Mouse (Mus musculus) limb, embryonic 14.5 days (tissue): Measurements from ENCODE around the gene Cr2. TPM values are rescaled to one million over a fixed set of nuclear protein-coding genes. Genes with fewer than 3 reads are reported as not detected.
"Not testable (repeated sequence)": the region's sequence is repeated elsewhere in the genome, so short reads cannot be mapped to it uniquely, and the experiment has no call there.

Experiments
- ATAC-seq: fragments of 200-750 bp; cut with Nextera tagmentation; 2 replicates; pipeline ENCODE4 v1.8.0; 2017; ENCODE audit warnings: low read depth, moderate number of reproducible peaks, moderate TSS enrichment; ENCODE audit not compliant: low FRiP score
- DNase-seq: peaks from one replicate; pipeline ENCODE4 v3.0.0-alpha.2; 2015; ENCODE audit warnings: low spot score
- H3K27ac ChIP-seq: fragments of 300-500 bp; sonication (generic); replicated peaks from 2 replicates; pipeline ENCODE4 v1.5.1; 2014; ENCODE audit warnings: low read depth, mild to moderate bottlenecking, low read length, moderate library complexity, mixed read lengths
- H3K27me3 ChIP-seq: fragments of 300-500 bp; sonication (generic); 2 replicates; pipeline ENCODE4 v1.6.1; 2014; ENCODE audit warnings: low read length, mixed read lengths; ENCODE audit not compliant: control insufficient read depth, insufficient read depth
- H3K36me3 ChIP-seq: fragments of 300-500 bp; sonication (generic); 2 replicates; pipeline ENCODE4 v1.6.1; 2014; ENCODE audit warnings: mild to moderate bottlenecking, low read length, moderate library complexity, mixed read lengths; ENCODE audit not compliant: control insufficient read depth, insufficient read depth
- H3K4me1 ChIP-seq: fragments of 300-500 bp; sonication (generic); 2 replicates; pipeline ENCODE4 v1.6.1; 2014; ENCODE audit warnings: antibody characterized with exemption, low read length, mixed read lengths; ENCODE audit not compliant: control insufficient read depth, insufficient read depth
- H3K4me2 ChIP-seq: fragments of 300-500 bp; sonication (generic); replicated peaks from 2 replicates; pipeline ENCODE4 v1.6.1; 2014; ENCODE audit warnings: low read depth, mild to moderate bottlenecking, low read length, moderate library complexity; ENCODE audit not compliant: severe bottlenecking
- H3K4me3 ChIP-seq: fragments of 300-500 bp; sonication (generic); replicated peaks from 2 replicates; pipeline ENCODE4 v1.5.1; 2014; ENCODE audit warnings: low read length
- H3K9ac ChIP-seq: fragments of 300-500 bp; sonication (generic); 2 replicates; pipeline ENCODE4 v1.6.1; 2014; ENCODE audit warnings: mild to moderate bottlenecking, low read depth, low read length, moderate library complexity; ENCODE audit not compliant: severe bottlenecking
- H3K9me3 ChIP-seq: fragments of 300-500 bp; sonication (generic); 2 replicates; pipeline ENCODE4 v1.6.1; 2016; ENCODE audit warnings: low read length; ENCODE audit not compliant: control insufficient read depth
- POLR2A ChIP-seq: fragments of 200-500 bp; IDR thresholded peaks from 2 replicates; pipeline ENCODE4 v1.8.0; 2012; ENCODE audit warnings: inconsistent platforms, mild to moderate bottlenecking, moderate library complexity, borderline replicate concordance; ENCODE audit not compliant: insufficient read depth, insufficient read length; ENCODE audit errors: extremely low read depth
- WGBS: fragments of 180-500 bp; shearing (Covaris S2); extraction: QIAGEN DNeasy Blood & Tissue Kit; methylation state at CpG from one replicate; pipeline ENCODE4 v1.1.7; 2014; 5-methylcytosine and 5-hydroxymethylcytosine counted together
- polyA plus RNA-seq, 2 experiments: library from polyadenylated mRNA; depleted of rRNA in 1 of 2; stranded (reverse) in 1 of 2; unstranded in 1 of 2; fragments of >200 nt; fragmentation: Nextera tagmentation in 1 of 2; extraction: Ambion mirVana in 1 of 2; gene quantifications; 2 replicates each; pipeline versions ENCODE4 v1.2.1 to v1.2.3; 2012 to 2014

Gene Cr2
- polyA plus RNA-seq (2012; rRNA removed) (not detected in 2 replicates), polyA plus RNA-seq (2014; fragmentation: Nextera tagmentation; extraction: Ambion mirVana) (0.07 and 0.19 TPM in 2 replicates)

DNA sequence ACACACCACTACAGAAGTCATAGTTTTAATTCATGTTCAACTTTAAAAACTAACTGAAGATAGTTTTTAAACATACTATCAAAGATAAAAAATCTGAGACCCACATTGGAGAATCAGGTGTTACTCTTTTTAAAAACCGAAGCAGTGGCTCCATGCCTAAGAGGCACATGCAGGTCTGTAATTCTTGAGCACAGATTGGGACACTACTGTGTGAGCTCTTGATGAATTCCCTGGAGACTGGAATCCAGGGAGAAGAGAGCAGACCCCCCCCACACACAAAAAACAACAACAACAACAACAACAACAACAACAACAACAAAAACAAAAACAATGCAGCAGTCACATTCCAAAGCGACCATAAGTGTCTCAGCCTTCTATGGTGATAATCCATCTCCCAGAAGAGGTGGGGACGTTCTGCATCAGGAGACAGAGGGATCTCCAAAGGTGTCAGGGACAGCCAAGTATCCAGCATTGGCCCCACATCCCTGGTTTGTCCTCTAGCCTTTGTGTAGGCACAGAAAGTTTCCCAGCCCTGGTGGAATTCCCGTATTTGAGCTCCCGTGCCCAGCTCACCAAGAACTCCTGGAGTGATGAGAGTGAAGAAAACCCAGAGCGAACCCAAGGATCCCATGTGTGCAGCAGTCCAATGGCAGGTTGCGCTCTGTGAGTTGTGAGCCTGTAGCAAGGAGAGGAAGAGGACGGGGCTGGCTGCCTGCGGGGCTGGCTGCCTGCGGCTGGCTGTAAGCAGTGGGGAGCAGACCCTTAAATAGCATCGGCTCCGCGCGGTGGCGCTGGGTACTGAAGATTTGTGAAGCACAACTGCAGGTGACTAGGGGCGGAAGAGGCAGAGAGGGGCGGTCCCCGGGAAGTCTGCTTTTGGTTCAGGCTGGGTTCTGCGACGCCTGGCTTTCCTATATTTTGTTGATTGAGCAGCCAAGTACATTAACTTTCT, at the start of gene Cr2:
Cr2 (minus strand) TSS at position 737 of the 952 bp plus-strand sequence.
- Histone ChIP-seq H3K4me1 (no peaks in the 10 kb centered on the region), H3K9me3 (no peaks in the 10 kb centered on the region), H3K27ac (no peak within 1 kb of the TSS), H3K9ac (peak within 1 kb of the TSS; percentile 32; the same call in 1 of the 2 replicates), H3K36me3 (no peaks in the 10 kb centered on the region), H3K27me3 (no peaks in the 10 kb centered on the region), H3K4me3 (peak within 1 kb of the TSS; percentile 18), H3K4me2 (peak within 1 kb of the TSS; percentile 43)
- DNase-seq (peak; percentile 52), ATAC-seq (peak; percentile 83)
- TF ChIP-seq POLR2A, result no peak
- WGBS, result 6% methylated on average over 20 of the region's 20 CpGs

DNA sequence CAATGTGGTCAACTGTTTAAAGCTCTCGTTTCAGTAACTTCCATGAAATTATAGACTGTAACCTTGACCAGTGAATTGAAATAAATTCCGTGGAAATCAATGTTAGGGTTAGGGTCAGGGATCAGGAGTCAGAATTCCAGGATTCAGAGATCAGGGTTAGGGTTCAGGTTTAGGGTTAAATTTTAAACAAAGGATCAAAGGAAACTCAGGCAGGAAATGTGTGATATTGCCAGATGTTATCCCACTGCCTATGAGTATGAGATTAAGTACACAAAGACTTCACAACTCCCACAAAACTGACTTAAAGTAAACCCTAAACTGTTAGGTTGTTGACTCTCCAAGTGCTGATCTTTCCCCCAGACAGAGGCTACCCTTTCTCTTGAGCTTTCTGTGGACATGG, 45.3 kb upstream of the Cr2 start:
- no peak for TF ChIP-seq POLR2A

DNA sequence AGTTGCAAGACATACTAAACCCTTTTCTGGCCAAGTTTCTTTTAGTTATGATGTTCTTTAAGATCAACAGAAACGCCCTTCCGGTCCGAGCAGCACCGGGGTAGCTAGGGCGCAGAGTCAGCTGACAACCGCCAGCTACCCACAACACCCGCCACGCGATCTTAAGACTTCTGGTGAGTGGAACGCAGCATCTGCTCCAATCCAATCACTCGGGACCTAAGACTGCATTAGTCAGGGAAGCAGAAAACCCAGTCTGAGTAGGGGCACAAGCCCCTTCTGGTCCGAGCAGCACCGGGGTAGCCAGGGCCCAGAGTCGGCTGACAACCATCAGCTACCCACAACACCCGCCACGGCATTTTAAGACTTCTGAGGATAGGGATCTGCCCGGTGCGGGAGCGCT, 36.3 kb upstream of the Cr2 start:
- H3K4me1 ChIP-seq, DNase-seq, ATAC-seq, H3K27ac ChIP-seq, H3K9ac ChIP-seq, H3K4me3 ChIP-seq, H3K36me3 ChIP-seq, H3K4me2 ChIP-seq, H3K9me3 ChIP-seq, H3K27me3 ChIP-seq: not testable (repeated sequence)
- 63% methylated on average over 19 of the region's 19 CpGs for WGBS

More for the DNA sequence above, 45.3 kb upstream of the Cr2 start:
- Histone ChIP-seq H3K9ac (no peak overlapping the region), H3K36me3 (no peaks in the 10 kb centered on the region), H3K27ac (no peak overlapping the region), H3K9me3 (no peaks in the 10 kb centered on the region), H3K4me1 (no peaks in the 10 kb centered on the region), H3K4me2 (no peak overlapping the region), H3K4me3 (no peak overlapping the region), H3K27me3 (no peaks in the 10 kb centered on the region)
- DNase-seq, result no peak
- no peak for ATAC-seq
- 58% methylated on average over 2 of the region's 2 CpGs for WGBS

DNA sequence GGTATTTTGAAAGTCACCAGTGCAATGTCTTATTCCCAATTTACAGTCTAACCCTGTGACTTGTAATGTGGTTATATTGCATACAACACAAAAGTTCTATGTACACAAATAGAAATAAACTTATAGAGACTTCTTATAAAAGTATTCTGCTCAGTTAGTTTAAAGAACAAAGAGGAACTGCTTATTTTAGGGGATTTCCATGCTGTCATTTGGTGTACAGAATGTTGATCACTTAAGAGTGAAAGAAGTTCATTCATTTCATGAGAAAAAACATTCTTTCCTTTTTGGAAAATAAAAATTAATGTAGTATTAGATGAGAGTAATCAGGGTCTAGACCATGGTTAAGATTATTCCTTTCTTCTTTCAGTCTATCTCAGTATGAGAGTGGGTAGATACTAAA, 8.2 kb upstream of the Cr2 start:
- H3K9me3 ChIP-seq, result no peaks in the 10 kb centered on the region
- no peak overlapping the region for H3K27ac ChIP-seq
- no peak for TF ChIP-seq POLR2A
- ATAC-seq, result no peak
- H3K4me2 ChIP-seq, result no peak overlapping the region
- H3K9ac ChIP-seq, result no peak overlapping the region
- DNase-seq, result no peak
- no peaks in the 10 kb centered on the region for H3K36me3 ChIP-seq
- no peaks in the 10 kb centered on the region for H3K4me1 ChIP-seq
- no peak overlapping the region for H3K4me3 ChIP-seq
- H3K27me3 ChIP-seq, result no peaks in the 10 kb centered on the region

DNA sequence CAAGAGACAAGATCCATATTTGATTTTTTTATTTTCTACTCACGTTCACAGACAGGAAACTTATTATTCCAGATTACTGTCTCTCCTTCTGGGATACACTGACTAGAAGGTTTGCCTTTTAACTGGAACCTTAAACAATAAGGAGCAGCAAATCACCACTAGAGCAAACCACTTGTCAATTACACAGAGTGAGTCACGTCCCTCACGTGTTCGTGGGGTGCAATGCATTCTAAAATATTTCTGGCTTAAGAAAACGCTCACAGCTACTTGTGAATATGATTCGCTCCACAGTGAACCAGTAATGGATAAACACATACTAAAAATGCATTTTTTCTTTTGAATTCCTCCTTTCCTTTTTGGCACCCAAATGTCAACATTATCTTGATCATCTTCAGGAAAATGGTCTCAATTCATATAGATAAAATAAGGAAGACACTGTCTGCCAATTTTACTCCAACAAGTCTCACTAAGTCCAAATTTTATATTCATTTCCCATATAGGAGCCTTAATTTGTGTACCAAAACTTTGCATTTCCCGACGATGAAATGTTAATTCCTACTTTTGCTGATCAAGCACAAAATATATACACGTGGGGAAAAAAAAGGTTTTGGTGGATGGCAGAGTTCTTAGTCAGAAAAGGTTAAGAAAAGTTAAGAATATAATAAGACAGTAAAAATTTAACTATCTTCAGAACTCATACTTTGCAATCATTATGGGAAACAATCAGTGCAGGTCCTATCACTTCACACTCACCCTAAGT, 11.3 kb downstream of the Cr2 start:
- Histone ChIP-seq H3K9ac (no peak overlapping the region), H3K27me3 (no peaks in the 10 kb centered on the region), H3K36me3 (no peaks in the 10 kb centered on the region), H3K4me2 (no peak overlapping the region), H3K27ac (no peak overlapping the region), H3K4me3 (no peak overlapping the region), H3K9me3 (no peaks in the 10 kb centered on the region), H3K4me1 (no peaks in the 10 kb centered on the region)
- no peak for TF ChIP-seq POLR2A
- no peak for DNase-seq
- no peak for ATAC-seq
- WGBS, result 81% methylated on average over 9 of the region's 9 CpGs
